Mouse (Mus musculus) colon, adult 2 months (tissue): ENCODE results near the gene Acad9. TPM values are rescaled to one million over a fixed set of nuclear protein-coding genes. Genes with fewer than 3 reads are reported as not detected.

ENCODE experiments used
- polyA plus RNA-seq: library from polyadenylated mRNA; depleted of rRNA; stranded (reverse); fragments of >200 nt; gene quantifications from 2 replicates; pipeline ENCODE4 v1.2.3, GENCODE M21; 2012; rRNA removed

Acad9 gene
- 11.9 and 12.1 TPM in 2 replicates for polyA plus RNA-seq

DNA sequence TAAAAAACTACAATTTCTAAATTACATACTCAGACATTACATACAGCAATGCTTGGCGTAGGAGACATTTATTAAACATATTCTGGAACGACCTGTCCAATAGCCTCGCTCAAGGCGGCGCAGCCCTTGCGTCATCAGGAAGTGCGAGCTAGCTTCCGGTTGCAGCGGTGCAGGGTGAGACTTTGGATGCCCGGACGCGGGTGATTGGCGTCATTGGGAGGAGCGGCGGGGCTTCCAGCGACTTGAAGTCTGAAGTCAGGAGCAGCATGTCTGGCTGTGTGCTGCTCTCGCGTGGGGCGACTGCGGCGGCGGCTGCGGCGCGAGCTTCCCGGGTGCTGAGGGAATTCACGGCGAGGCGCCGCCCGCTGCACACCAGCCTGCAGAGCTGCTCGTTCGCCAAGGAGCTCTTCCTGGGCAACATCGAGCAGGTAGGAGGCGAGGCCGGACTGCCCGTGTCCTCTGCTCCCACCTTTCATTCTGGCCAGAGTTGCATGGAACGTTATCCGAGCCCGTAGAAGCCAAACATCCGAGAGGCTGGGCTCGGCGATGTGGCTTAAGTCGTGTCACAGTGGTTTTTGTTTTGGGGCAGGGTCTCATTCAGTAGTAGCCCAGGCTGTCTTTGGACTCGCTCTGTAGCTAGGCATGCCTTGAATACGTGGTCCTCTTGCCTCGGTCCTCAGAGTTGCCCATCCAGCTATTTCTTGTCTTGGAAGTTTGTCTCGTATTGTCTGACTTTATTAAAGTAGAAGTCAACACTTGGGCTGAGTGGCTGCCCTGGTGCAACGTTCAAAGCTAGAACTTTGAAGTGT is at the start of gene Acad9:
Acad9 (plus strand) TSS at position 137 of the 809 bp plus-strand sequence.

GRCm38 (mm10) chr3:36053447-36053846 is 12.3 kb upstream of the Acad9 start, which contains the start of gene Ccdc144b:
TSS of gene Ccdc144b (minus strand) at chr3:36053547.

Other genes starting within 250 kb of the Acad9 start
- gene Dcun1d1, start 128.5 kb upstream of the Acad9 start, polyA plus RNA-seq = 3.3 and 3.4 TPM in 2 replicates
- 8.8 and 10.6 TPM in 2 replicates for gene Mccc1, start 65.3 kb upstream of the Acad9 start, polyA plus RNA-seq
- not detected in 2 replicates for gene Ccdc144b, start 12.4 kb upstream of the Acad9 start, polyA plus RNA-seq
- gene D3Ertd254e, start 85.0 kb downstream of the Acad9 start, polyA plus RNA-seq = 0.51 and 0.57 TPM in 2 replicates
- gene Qrfpr, start 156.3 kb downstream of the Acad9 start, polyA plus RNA-seq = 0.09 TPM in 1 of 2 replicates, not detected in the other